Mouse (Mus musculus) embryonic facial prominence, embryonic 14.5 days (tissue): Measurements from ENCODE around the gene Angptl1. TPM values are rescaled to one million over a fixed set of nuclear protein-coding genes. Genes with fewer than 3 reads are reported as not detected.

ENCODE experiments used
- ATAC-seq: fragments of 200-750 bp; cut with Nextera tagmentation; 2 replicates; pipeline ENCODE4 v1.8.0; 2017; ENCODE audit warnings: low read depth, moderate number of reproducible peaks, moderate TSS enrichment
- DNase-seq: peaks from one replicate; pipeline ENCODE4 v3.0.0-alpha.2; 2015; ENCODE audit warnings: low spot score
- H3K27ac ChIP-seq: fragments of 300-500 bp; sonication (generic); replicated peaks from 2 replicates; pipeline ENCODE4 v1.5.1; 2014; ENCODE audit warnings: low read depth, mild to moderate bottlenecking, low read length, moderate library complexity
- H3K27me3 ChIP-seq: fragments of 300-500 bp; sonication (generic); replicated peaks from 2 replicates; pipeline ENCODE4 v1.6.1; 2014; ENCODE audit warnings: low read length; ENCODE audit not compliant: control insufficient read depth, insufficient read depth
- H3K36me3 ChIP-seq: fragments of 300-500 bp; sonication (generic); 2 replicates; pipeline ENCODE4 v1.6.1; 2014; ENCODE audit warnings: low read length, mixed read lengths; ENCODE audit not compliant: control insufficient read depth, insufficient read depth
- H3K4me1 ChIP-seq: fragments of 300-500 bp; sonication (generic); 2 replicates; pipeline ENCODE4 v1.6.1; 2014; ENCODE audit warnings: antibody characterized with exemption, low read length; ENCODE audit not compliant: control insufficient read depth, insufficient read depth
- H3K4me2 ChIP-seq: fragments of 300-500 bp; sonication (generic); 2 replicates; pipeline ENCODE4 v1.6.1; 2014; ENCODE audit warnings: low read depth, mild to moderate bottlenecking, low read length, moderate library complexity, mixed read lengths
- H3K4me3 ChIP-seq: fragments of 300-500 bp; sonication (generic); 2 replicates; pipeline ENCODE4 v1.5.1; 2014; ENCODE audit warnings: low read depth, mild to moderate bottlenecking, low read length
- H3K9ac ChIP-seq: fragments of 300-500 bp; sonication (generic); 2 replicates; pipeline ENCODE4 v1.6.1; 2014; ENCODE audit warnings: low read depth, mild to moderate bottlenecking, low read length, moderate library complexity, mixed read lengths
- H3K9me3 ChIP-seq: fragments of 300-500 bp; sonication (generic); 2 replicates; pipeline ENCODE4 v1.6.1; 2016; ENCODE audit warnings: low read length; ENCODE audit not compliant: control insufficient read depth
- WGBS: fragments of 180-500 bp; shearing (Covaris S2); extraction: QIAGEN DNeasy Blood & Tissue Kit; methylation state at CpG from one replicate; pipeline ENCODE4 v1.1.7; 2014; 5-methylcytosine and 5-hydroxymethylcytosine counted together
- polyA plus RNA-seq: library from polyadenylated mRNA; unstranded; fragments of >200 nt; fragmentation: Nextera tagmentation; extraction: Ambion mirVana; gene quantifications from 2 replicates; pipeline ENCODE4 v1.2.1, GENCODE M21; 2014

The Angptl1 gene
- polyA plus RNA-seq, 1 experiment from 2014 or later: 72.0 TPM

GRCm38 (mm10) chr1:156859711-156860250 lies 21.4 kb downstream of the Angptl1 start:
- no peak for DNase-seq
- H3K4me3 ChIP-seq: no peak overlapping the region
- H3K36me3 ChIP-seq: peaks cover 14% of the 10 kb centered on the region; the same call in 1 of the 2 replicates
- no peak for ATAC-seq
- WGBS: 55% methylated on average over 2 of the region's 2 CpGs
- peaks cover 12% of the 10 kb centered on the region; the same call in 1 of the 2 replicates for H3K4me1 ChIP-seq
- no peaks in the 10 kb centered on the region for H3K27me3 ChIP-seq
- no peak overlapping the region for H3K9ac ChIP-seq
- no peak overlapping the region for H3K27ac ChIP-seq
- no peak overlapping the region for H3K4me2 ChIP-seq
- no peaks in the 10 kb centered on the region for H3K9me3 ChIP-seq

GRCm38 (mm10) chr1:156860266-156860665 lies 21.9 kb downstream of the Angptl1 start:
- Histone ChIP-seq H3K9me3 (no peaks in the 10 kb centered on the region), H3K27me3 (no peaks in the 10 kb centered on the region), H3K36me3 (peaks cover 14% of the 10 kb centered on the region; the same call in 1 of the 2 replicates), H3K27ac (no peak overlapping the region), H3K9ac (no peak overlapping the region), H3K4me3 (no peak overlapping the region), H3K4me1 (peaks cover 12% of the 10 kb centered on the region; the same call in 1 of the 2 replicates), H3K4me2 (no peak overlapping the region)
- DNase-seq (no peak), ATAC-seq (no peak)
- WGBS: 71% methylated on average over 8 of the region's 8 CpGs

- Histone ChIP-seq H3K27ac (no peak overlapping the region), H3K9ac (no peak overlapping the region), H3K36me3 (peaks cover 10% of the 10 kb centered on the region; the same call in 1 of the 2 replicates), H3K4me1 (peaks cover 12% of the 10 kb centered on the region; the same call in 1 of the 2 replicates), H3K27me3 (no peaks in the 10 kb centered on the region), H3K4me3 (no peak overlapping the region), H3K9me3 (no peaks in the 10 kb centered on the region), H3K4me2 (no peak overlapping the region)
- WGBS: 44% methylated on average over 4 of the region's 4 CpGs
- ATAC-seq (no peak), DNase-seq (no peak)
These were observed 23.2 kb downstream of the Angptl1 start for GRCm38 (mm10) chr1:156861475-156862043.

GRCm38 (mm10) chr1:156863726-156864125 lies 25.4 kb downstream of the Angptl1 start:
- ATAC-seq: 0 out of 2 replicates have a peak, but pooled peaks have one; percentile 64
- H3K27ac ChIP-seq: peak overlapping the region; percentile 63
- 60% methylated on average over 3 of the region's 3 CpGs for WGBS

GRCm38 (mm10) chr1:156864240-156864639 lies 25.9 kb downstream of the Angptl1 start:
- no peaks in the 10 kb centered on the region for H3K9me3 ChIP-seq
- DNase-seq (peak; percentile 72), ATAC-seq (no peak)
- H3K4me1 ChIP-seq: peaks cover 12% of the 10 kb centered on the region; the same call in 1 of the 2 replicates
- H3K9ac ChIP-seq: no peak overlapping the region
- no peaks in the 10 kb centered on the region for H3K27me3 ChIP-seq
- peak overlapping the region; percentile 63 for H3K27ac ChIP-seq
- 36% methylated on average over 3 of the region's 3 CpGs for WGBS
- no peak overlapping the region for H3K4me2 ChIP-seq
- H3K4me3 ChIP-seq: no peak overlapping the region
- peaks cover 13% of the 10 kb centered on the region; the same call in 1 of the 2 replicates for H3K36me3 ChIP-seq

More at GRCm38 (mm10) chr1:156863726-156864125, 25.4 kb downstream of the Angptl1 start:
- Histone ChIP-seq H3K4me2 (no peak overlapping the region), H3K4me3 (no peak overlapping the region), H3K4me1 (peaks cover 12% of the 10 kb centered on the region; the same call in 1 of the 2 replicates), H3K36me3 (peaks cover 13% of the 10 kb centered on the region; the same call in 1 of the 2 replicates), H3K9ac (peak overlapping the region; percentile 14; the same call in 1 of the 2 replicates), H3K9me3 (no peaks in the 10 kb centered on the region), H3K27me3 (no peaks in the 10 kb centered on the region)
- no peak for DNase-seq

GRCm38 (mm10) chr1:156870028-156870427 lies 31.7 kb downstream of the Angptl1 start:
- peaks cover 23% of the 10 kb centered on the region for H3K36me3 ChIP-seq
- 90% methylated on average over 5 of the region's 5 CpGs for WGBS
- ATAC-seq (no peak), DNase-seq (no peak)
- H3K4me1 ChIP-seq: no peaks in the 10 kb centered on the region
- no peaks in the 10 kb centered on the region for H3K27me3 ChIP-seq
- no peak overlapping the region for H3K4me2 ChIP-seq
- H3K4me3 ChIP-seq: no peak overlapping the region
- H3K27ac ChIP-seq: no peak overlapping the region
- no peaks in the 10 kb centered on the region for H3K9me3 ChIP-seq
- H3K9ac ChIP-seq: no peak overlapping the region

GRCm38 (mm10) chr1:156870616-156871015 lies 32.3 kb downstream of the Angptl1 start:
- Histone ChIP-seq H3K36me3 (peaks cover 23% of the 10 kb centered on the region), H3K4me1 (no peaks in the 10 kb centered on the region), H3K4me2 (no peak overlapping the region), H3K27ac (no peak overlapping the region), H3K9me3 (no peaks in the 10 kb centered on the region), H3K9ac (no peak overlapping the region), H3K27me3 (no peaks in the 10 kb centered on the region), H3K4me3 (no peak overlapping the region)
- DNase-seq: no peak
- WGBS: 84% methylated on average over 4 of the region's 4 CpGs
- no peak for ATAC-seq

- Histone ChIP-seq H3K27ac (no peak overlapping the region), H3K4me3 (no peak overlapping the region), H3K9me3 (no peaks in the 10 kb centered on the region), H3K27me3 (no peaks in the 10 kb centered on the region), H3K9ac (no peak overlapping the region), H3K36me3 (peaks cover 33% of the 10 kb centered on the region), H3K4me2 (no peak overlapping the region), H3K4me1 (no peaks in the 10 kb centered on the region)
- DNase-seq: no peak
- 80% methylated on average over 2 of the region's 2 CpGs for WGBS
- no peak for ATAC-seq
These were observed 46.4 kb downstream of the Angptl1 start for GRCm38 (mm10) chr1:156884782-156885181.
